Mouse (Mus musculus): ENCODE measurements around the gene Sh3gl2. TPM values are rescaled to one million over a fixed set of nuclear protein-coding genes. Genes with fewer than 3 reads are reported as not detected.

Sh3gl2 gene
- polyA plus RNA-seq, 1 experiment, result 0.87 TPM

DNA sequence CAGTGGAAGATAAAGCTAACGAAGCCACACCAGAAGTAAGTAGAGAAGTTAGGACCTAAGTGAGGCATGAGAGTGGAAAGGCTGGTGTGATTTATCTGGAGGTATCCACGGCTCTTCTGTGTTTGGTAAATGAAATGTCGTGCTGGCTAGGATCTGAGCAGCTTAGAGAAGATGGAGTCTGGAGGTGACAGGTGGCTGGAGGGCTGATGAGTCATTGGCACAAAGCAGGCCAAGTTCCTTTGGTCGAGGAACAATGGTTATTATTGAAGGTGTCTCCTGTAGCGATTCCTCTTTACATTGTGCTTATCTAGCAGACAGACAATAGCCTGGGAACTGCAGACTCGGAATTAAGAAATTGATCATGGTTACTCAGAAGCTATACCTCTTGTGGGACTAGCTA lies 135.8 kb downstream of the Sh3gl2 start:
- WGBS, result 64% methylated on average over 6 of the region's 6 CpGs
- no peak overlapping the region for H3K4me3 ChIP-seq (replicated peaks; ENCODE audit: control insufficient read depth, low read depth, low read length)
- H3K4me1 ChIP-seq (ENCODE audit: control insufficient read depth, insufficient read depth, low read length), result no peaks in the 10 kb centered on the region
- H3K27ac ChIP-seq (ENCODE audit: control insufficient read depth, insufficient read depth, low read depth, low read length, poor library complexity), result no peak overlapping the region
- TF ChIP-seq CTCF (IDR thresholded peaks at IDR 0.05; ENCODE audit: control insufficient read depth, insufficient read depth, low read length), result no peak

- H3K4me3 ChIP-seq (replicated peaks; ENCODE audit: control insufficient read depth, low read depth, low read length), result no peak overlapping the region
- WGBS, result 80% methylated on average over 6 of the region's 6 CpGs
- no peak overlapping the region for H3K27ac ChIP-seq (ENCODE audit: control insufficient read depth, insufficient read depth, low read depth, low read length, poor library complexity)
- no peaks in the 10 kb centered on the region for H3K4me1 ChIP-seq (ENCODE audit: control insufficient read depth, insufficient read depth, low read length)
- no peak for TF ChIP-seq CTCF (IDR thresholded peaks at IDR 0.05; ENCODE audit: control insufficient read depth, insufficient read depth, low read length)
- TF ChIP-seq POLR2A (IDR thresholded peaks at IDR 0.05; ENCODE audit: borderline replicate concordance, control insufficient read depth, low read depth, low read length), result no peak
These were observed 141.0 kb downstream of the Sh3gl2 start for GRCm38 (mm10) chr4:85345911-85346310.

DNA sequence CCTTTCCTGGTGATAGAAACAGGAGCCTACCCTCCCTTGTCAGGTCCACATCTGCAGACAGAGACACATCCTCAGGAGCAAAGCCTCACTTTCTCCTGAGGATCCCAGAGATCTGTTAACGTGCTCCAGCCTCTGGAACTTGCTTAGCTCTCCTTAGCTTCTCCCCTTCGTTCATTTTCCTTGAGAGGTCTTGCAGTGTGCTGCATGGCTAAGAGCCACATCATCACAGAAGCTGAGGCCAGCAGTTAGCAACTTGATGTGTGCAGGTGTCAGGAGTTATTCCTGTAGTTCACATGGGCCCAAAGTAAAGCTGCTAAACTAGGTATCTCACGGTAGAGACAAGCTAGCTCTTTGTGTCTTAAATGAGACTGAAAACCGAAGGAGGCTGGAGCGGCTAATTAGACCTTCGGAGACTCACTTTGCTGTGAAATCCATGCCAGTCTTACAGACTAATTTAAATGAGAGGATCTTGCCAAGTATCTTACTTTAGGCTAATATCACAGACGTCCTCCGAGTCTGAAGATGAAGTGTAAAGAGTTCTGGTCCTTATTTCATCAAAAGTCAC lies 143.2 kb downstream of the Sh3gl2 start:
- H3K4me3 ChIP-seq (replicated peaks; ENCODE audit: control insufficient read depth, low read depth, low read length), result no peak overlapping the region
- H3K27ac ChIP-seq (ENCODE audit: control insufficient read depth, insufficient read depth, low read depth, low read length, poor library complexity), result no peak overlapping the region
- TF ChIP-seq POLR2A (IDR thresholded peaks at IDR 0.05; ENCODE audit: borderline replicate concordance, control insufficient read depth, low read depth, low read length) (no peak), CTCF (IDR thresholded peaks at IDR 0.05; ENCODE audit: control insufficient read depth, insufficient read depth, low read length) (no peak)
- WGBS, result 72% methylated on average over 8 of the region's 8 CpGs
- no peaks in the 10 kb centered on the region for H3K4me1 ChIP-seq (ENCODE audit: control insufficient read depth, insufficient read depth, low read length)

GRCm38 (mm10) chr4:85362661-85363060 lies 157.7 kb downstream of the Sh3gl2 start:
- TF ChIP-seq POLR2A (IDR thresholded peaks at IDR 0.05; ENCODE audit: borderline replicate concordance, control insufficient read depth, low read depth, low read length), result no peak
- TF ChIP-seq CTCF (IDR thresholded peaks at IDR 0.05; ENCODE audit: control insufficient read depth, insufficient read depth, low read length), result no peak
- H3K27ac ChIP-seq (ENCODE audit: control insufficient read depth, insufficient read depth, low read depth, low read length, poor library complexity), result no peak overlapping the region
- no peaks in the 10 kb centered on the region for H3K4me1 ChIP-seq (ENCODE audit: control insufficient read depth, insufficient read depth, low read length)
- 80% methylated on average over 3 of the region's 3 CpGs for WGBS
- H3K4me3 ChIP-seq (replicated peaks; ENCODE audit: control insufficient read depth, low read depth, low read length), result no peak overlapping the region

DNA sequence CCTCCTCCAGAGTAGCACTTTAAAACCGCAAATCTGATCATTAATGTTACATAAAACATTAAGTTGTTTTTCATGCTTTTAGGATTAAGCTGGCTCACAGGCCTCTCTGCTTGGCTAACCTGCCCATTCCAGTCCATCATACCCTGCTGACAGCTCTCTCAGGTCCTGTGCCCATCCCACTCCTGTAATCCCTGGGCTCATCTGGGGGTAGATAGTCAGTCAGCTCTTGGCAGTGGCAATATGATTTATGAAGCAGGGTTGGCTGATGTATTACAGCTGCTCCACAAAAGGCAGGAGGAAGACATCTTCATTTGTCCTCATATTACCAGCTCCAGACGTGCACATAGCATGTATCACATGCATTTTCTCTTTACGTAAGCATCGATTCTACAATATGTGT lies 158.3 kb downstream of the Sh3gl2 start:
- 80% methylated on average over 4 of the region's 4 CpGs for WGBS
- no peak for TF ChIP-seq POLR2A (IDR thresholded peaks at IDR 0.05; ENCODE audit: borderline replicate concordance, control insufficient read depth, low read depth, low read length)
- TF ChIP-seq CTCF (IDR thresholded peaks at IDR 0.05; ENCODE audit: control insufficient read depth, insufficient read depth, low read length), result no peak
- Histone ChIP-seq H3K27ac (ENCODE audit: control insufficient read depth, insufficient read depth, low read depth, low read length, poor library complexity) (no peak overlapping the region), H3K4me1 (ENCODE audit: control insufficient read depth, insufficient read depth, low read length) (no peaks in the 10 kb centered on the region), H3K4me3 (replicated peaks; ENCODE audit: control insufficient read depth, low read depth, low read length) (no peak overlapping the region)

GRCm38 (mm10) chr4:85371036-85371435 lies 166.1 kb downstream of the Sh3gl2 start:
- 67% methylated on average over 6 of the region's 6 CpGs for WGBS
- no peak for TF ChIP-seq CTCF (IDR thresholded peaks at IDR 0.05; ENCODE audit: control insufficient read depth, insufficient read depth, low read length)
- no peak for TF ChIP-seq POLR2A (IDR thresholded peaks at IDR 0.05; ENCODE audit: borderline replicate concordance, control insufficient read depth, low read depth, low read length)
- no peak overlapping the region for H3K4me3 ChIP-seq (replicated peaks; ENCODE audit: control insufficient read depth, low read depth, low read length)
- no peak overlapping the region for H3K27ac ChIP-seq (ENCODE audit: control insufficient read depth, insufficient read depth, low read depth, low read length, poor library complexity)
- no peaks in the 10 kb centered on the region for H3K4me1 ChIP-seq (ENCODE audit: control insufficient read depth, insufficient read depth, low read length)

GRCm38 (mm10) chr4:85374801-85375200 lies 169.9 kb downstream of the Sh3gl2 start:
- Histone ChIP-seq H3K4me3 (replicated peaks; ENCODE audit: control insufficient read depth, low read depth, low read length) (no peak overlapping the region), H3K4me1 (ENCODE audit: control insufficient read depth, insufficient read depth, low read length) (no peaks in the 10 kb centered on the region), H3K27ac (ENCODE audit: control insufficient read depth, insufficient read depth, low read depth, low read length, poor library complexity) (no peak overlapping the region)
- TF ChIP-seq POLR2A (IDR thresholded peaks at IDR 0.05; ENCODE audit: borderline replicate concordance, control insufficient read depth, low read depth, low read length), result no peak
- TF ChIP-seq CTCF (IDR thresholded peaks at IDR 0.05; ENCODE audit: control insufficient read depth, insufficient read depth, low read length), result no peak
- 80% methylated on average over 4 of the region's 4 CpGs for WGBS

DNA sequence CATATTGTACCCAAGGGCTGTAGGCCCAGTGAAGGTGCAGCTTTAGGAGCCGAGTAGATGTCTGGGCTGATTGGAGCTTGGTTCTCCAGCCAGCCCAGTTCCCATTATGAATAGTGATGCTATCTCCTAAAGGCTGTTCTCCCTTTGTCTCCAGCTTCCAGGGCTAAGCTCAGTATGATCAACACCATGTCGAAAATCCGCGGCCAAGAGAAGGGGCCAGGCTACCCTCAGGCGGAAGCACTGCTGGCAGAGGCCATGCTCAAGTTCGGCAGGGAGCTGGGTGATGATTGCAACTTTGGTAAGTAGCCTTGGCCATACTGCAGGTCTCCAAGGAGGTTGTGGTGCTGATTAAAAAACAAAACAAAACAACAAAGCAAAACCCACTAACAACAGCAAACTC lies 171.3 kb downstream of the Sh3gl2 start:
- WGBS, result 87% methylated on average over 6 of the region's 6 CpGs
- Histone ChIP-seq H3K27ac (ENCODE audit: control insufficient read depth, insufficient read depth, low read depth, low read length, poor library complexity) (no peak overlapping the region), H3K4me1 (ENCODE audit: control insufficient read depth, insufficient read depth, low read length) (no peaks in the 10 kb centered on the region), H3K4me3 (replicated peaks; ENCODE audit: control insufficient read depth, low read depth, low read length) (no peak overlapping the region)
- TF ChIP-seq POLR2A (IDR thresholded peaks at IDR 0.05; ENCODE audit: borderline replicate concordance, control insufficient read depth, low read depth, low read length), result no peak
- TF ChIP-seq CTCF (IDR thresholded peaks at IDR 0.05; ENCODE audit: control insufficient read depth, insufficient read depth, low read length), result no peak

- Histone ChIP-seq H3K27ac (ENCODE audit: control insufficient read depth, insufficient read depth, low read depth, low read length, poor library complexity) (no peak overlapping the region), H3K4me3 (replicated peaks; ENCODE audit: control insufficient read depth, low read depth, low read length) (no peak overlapping the region), H3K4me1 (ENCODE audit: control insufficient read depth, insufficient read depth, low read length) (no peaks in the 10 kb centered on the region)
- 87% methylated on average over 5 of the region's 5 CpGs for WGBS
- no peak for TF ChIP-seq POLR2A (IDR thresholded peaks at IDR 0.05; ENCODE audit: borderline replicate concordance, control insufficient read depth, low read depth, low read length)
- no peak for TF ChIP-seq CTCF (IDR thresholded peaks at IDR 0.05; ENCODE audit: control insufficient read depth, insufficient read depth, low read length)
These were observed 171.7 kb downstream of the Sh3gl2 start for GRCm38 (mm10) chr4:85376610-85377009.

Data from bone marrow, adult 2 months (tissue).